Mouse (Mus musculus): ENCODE results near the gene Brd1. TPM values are rescaled to one million over a fixed set of nuclear protein-coding genes. Genes with fewer than 3 reads are reported as not detected.

The Brd1 gene
- polyA plus RNA-seq, 1 experiment from 2014 or later = 24.3 TPM

DNA sequence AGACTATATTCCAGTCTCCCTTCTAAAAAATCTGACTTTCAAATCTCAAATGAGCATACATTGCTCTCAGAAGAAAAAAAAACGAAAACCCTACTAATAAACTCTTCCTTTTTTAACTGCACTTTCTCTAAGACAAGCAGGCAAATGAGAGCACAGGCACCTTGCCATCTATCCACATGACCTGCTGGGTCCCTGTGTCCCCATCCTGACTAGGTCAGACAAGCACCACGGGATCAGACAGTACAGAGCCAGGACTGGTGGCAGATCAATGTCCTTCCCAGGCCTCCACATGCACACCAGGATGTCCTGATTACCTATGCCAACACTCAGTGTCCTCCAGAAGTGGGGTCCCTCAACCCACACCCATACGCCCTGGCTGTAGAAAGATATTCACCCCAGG lies 72.4 kb downstream of the Brd1 start:
- H3K4me2 ChIP-seq (ENCODE audit: low read depth, low read length) = no peak overlapping the region; the same call in 1 of the 2 replicates
- H3K27ac ChIP-seq (replicated peaks; ENCODE audit: low read depth, low read length) = no peak overlapping the region
- 59% methylated on average over 3 of the region's 3 CpGs for WGBS
- no peak for DNase-seq (ENCODE audit: low spot score)
- no peaks in the 10 kb centered on the region for H3K27me3 ChIP-seq (ENCODE audit: control insufficient read depth, insufficient read depth, low read length)
- H3K4me1 ChIP-seq (ENCODE audit: control insufficient read depth, insufficient read depth, low read length) = no peaks in the 10 kb centered on the region
- H3K9ac ChIP-seq (replicated peaks; ENCODE audit: low read length) = no peak overlapping the region
- no peaks in the 10 kb centered on the region for H3K36me3 ChIP-seq (replicated peaks; ENCODE audit: control insufficient read depth, insufficient read depth, low read depth, low read length)
- no peak for ATAC-seq (replicated peaks; ENCODE audit: insufficient number of reproducible peaks, low FRiP score, low TSS enrichment, low read depth)
- no peak overlapping the region for H3K4me3 ChIP-seq (ENCODE audit: low read depth, low read length)
- no peaks in the 10 kb centered on the region for H3K9me3 ChIP-seq (replicated peaks; ENCODE audit: control insufficient read depth, low read length)

DNA sequence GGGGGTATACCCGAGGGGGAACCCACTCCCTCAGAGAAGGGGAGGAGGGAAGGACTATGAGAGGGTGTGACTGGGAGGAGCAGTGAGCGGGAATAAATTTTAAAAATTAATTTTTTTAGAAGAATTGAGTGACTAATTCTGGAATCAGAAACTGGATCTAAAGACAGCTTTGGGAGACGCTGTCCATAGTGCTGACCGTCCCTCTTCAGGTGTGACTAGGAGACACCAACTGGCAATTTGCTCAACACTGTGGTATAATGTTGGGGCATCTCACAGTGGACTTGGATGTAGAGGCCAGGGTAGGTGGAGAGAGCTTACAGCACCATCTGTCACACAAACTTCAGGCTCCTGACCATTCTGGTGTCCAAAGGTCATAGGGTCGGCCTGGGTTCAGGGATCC lies 82.0 kb downstream of the Brd1 start:
- Histone ChIP-seq H3K27ac (replicated peaks; ENCODE audit: low read depth, low read length) (no peak overlapping the region), H3K36me3 (replicated peaks; ENCODE audit: control insufficient read depth, insufficient read depth, low read depth, low read length) (no peaks in the 10 kb centered on the region), H3K4me2 (ENCODE audit: low read depth, low read length) (no peak overlapping the region), H3K4me1 (ENCODE audit: control insufficient read depth, insufficient read depth, low read length) (no peaks in the 10 kb centered on the region), H3K27me3 (ENCODE audit: control insufficient read depth, insufficient read depth, low read length) (no peaks in the 10 kb centered on the region), H3K9ac (replicated peaks; ENCODE audit: low read length) (no peak overlapping the region), H3K9me3 (replicated peaks; ENCODE audit: control insufficient read depth, low read length) (no peaks in the 10 kb centered on the region), H3K4me3 (ENCODE audit: low read depth, low read length) (no peak overlapping the region)
- ATAC-seq (replicated peaks; ENCODE audit: insufficient number of reproducible peaks, low FRiP score, low TSS enrichment, low read depth) (no peak), DNase-seq (ENCODE audit: low spot score) (peak; percentile 49)
- 59% methylated on average over 5 of the region's 5 CpGs for WGBS

DNA sequence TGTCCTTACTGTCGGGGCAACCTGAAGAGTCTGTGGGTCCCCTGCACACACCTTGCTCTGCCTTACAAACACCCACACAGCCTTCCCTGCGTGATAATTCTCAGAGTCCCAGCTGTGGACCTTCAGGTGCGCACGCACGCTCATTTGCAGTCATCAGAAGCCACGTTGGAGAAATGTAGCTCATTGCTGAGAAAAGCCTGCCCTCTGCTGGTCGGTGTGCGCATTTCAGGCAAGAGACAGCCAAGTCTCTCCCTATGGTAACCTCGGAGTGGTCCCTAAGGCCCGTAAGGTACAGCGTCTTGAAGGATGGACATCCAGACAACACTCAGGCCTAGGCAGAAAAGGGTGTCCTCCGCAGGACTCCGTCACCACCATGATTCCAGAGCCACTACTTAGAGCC lies 83.0 kb downstream of the Brd1 start:
- H3K9me3 ChIP-seq (replicated peaks; ENCODE audit: control insufficient read depth, low read length) = no peaks in the 10 kb centered on the region
- H3K4me1 ChIP-seq (ENCODE audit: control insufficient read depth, insufficient read depth, low read length) = no peaks in the 10 kb centered on the region
- WGBS = 25% methylated on average over 13 of the region's 13 CpGs
- peak; percentile 79 for DNase-seq (ENCODE audit: low spot score)
- ATAC-seq (replicated peaks; ENCODE audit: insufficient number of reproducible peaks, low FRiP score, low TSS enrichment, low read depth) = no peak
- H3K27me3 ChIP-seq (ENCODE audit: control insufficient read depth, insufficient read depth, low read length) = no peaks in the 10 kb centered on the region
- no peak overlapping the region for H3K4me2 ChIP-seq (ENCODE audit: low read depth, low read length)
- no peak overlapping the region for H3K4me3 ChIP-seq (ENCODE audit: low read depth, low read length)
- H3K27ac ChIP-seq (replicated peaks; ENCODE audit: low read depth, low read length) = no peak overlapping the region
- H3K36me3 ChIP-seq (replicated peaks; ENCODE audit: control insufficient read depth, insufficient read depth, low read depth, low read length) = no peaks in the 10 kb centered on the region
- no peak overlapping the region for H3K9ac ChIP-seq (replicated peaks; ENCODE audit: low read length)

Other genes starting within 250 kb of the Brd1 start
- not detected in 2 replicates for gene Zdhhc25, start 133.9 kb downstream of the Brd1 start, polyA plus RNA-seq (2014; fragmentation: Nextera tagmentation; extraction: Ambion mirVana)
- 35.8 and 36.7 TPM in 2 replicates for gene Zbed4, start 17.4 kb upstream of the Brd1 start, polyA plus RNA-seq (2014; fragmentation: Nextera tagmentation; extraction: Ambion mirVana)
- 11.0 and 11.3 TPM in 2 replicates for gene Alg12, start 85.1 kb upstream of the Brd1 start, polyA plus RNA-seq (2014; fragmentation: Nextera tagmentation; extraction: Ambion mirVana)
- 76.6 and 77.6 TPM in 2 replicates for gene Creld2, start 85.4 kb upstream of the Brd1 start, polyA plus RNA-seq (2014; fragmentation: Nextera tagmentation; extraction: Ambion mirVana)
- 34.5 and 37.4 TPM in 2 replicates for gene Pim3, start 128.0 kb upstream of the Brd1 start, polyA plus RNA-seq (2014; fragmentation: Nextera tagmentation; extraction: Ambion mirVana)
- not detected in 2 replicates for gene Ttll8, start 220.2 kb upstream of the Brd1 start, polyA plus RNA-seq (2014; fragmentation: Nextera tagmentation; extraction: Ambion mirVana)
- gene Mlc1, start 244.8 kb upstream of the Brd1 start, polyA plus RNA-seq (2014; fragmentation: Nextera tagmentation; extraction: Ambion mirVana) = 0.82 and 1.1 TPM in 2 replicates
- gene Mov10l1, start 248.7 kb upstream of the Brd1 start, polyA plus RNA-seq (2014; fragmentation: Nextera tagmentation; extraction: Ambion mirVana) = 0.39 TPM in 1 of 2 replicates, not detected in the other